Mouse (Mus musculus) large intestine, adult 2 months (tissue): ENCODE measurements around the gene Arl6ip6. TPM values are rescaled to one million over a fixed set of nuclear protein-coding genes. Genes with fewer than 3 reads are reported as not detected.

Source experiments
- polyA plus RNA-seq: library from polyadenylated mRNA; depleted of rRNA; stranded (reverse); fragments of >200 nt; gene quantifications from 2 replicates; pipeline ENCODE4 v1.2.3, GENCODE M21; 2012; rRNA removed

Arl6ip6 gene
- polyA plus RNA-seq, 1 experiment = 9.3 TPM

Other genes with a start within 250 kb of the Arl6ip6 start
- gene Prpf40a, start 442 bp upstream of the Arl6ip6 start, polyA plus RNA-seq = 9.1 and 26.5 TPM in 2 replicates